Mouse (Mus musculus) ES-E14 (cell line): ENCODE results near the gene Atg9b.

ENCODE experiments used
- CHD2 ChIP-seq: IDR thresholded peaks from 2 replicates; pipeline ENCODE4 v1.6.1; 2014; ENCODE audit warnings: mild to moderate bottlenecking, low read depth, low read length, inconsistent platforms
- HCFC1 ChIP-seq: IDR thresholded peaks from 2 replicates; pipeline ENCODE4 v1.6.1; 2012; ENCODE audit warnings: low read length, inconsistent platforms, borderline replicate concordance; ENCODE audit not compliant: insufficient read depth
- MAFK ChIP-seq: IDR thresholded peaks from 2 replicates; pipeline ENCODE4 v1.6.1; 2014; ENCODE audit warnings: mild to moderate bottlenecking, low read depth, low read length, inconsistent platforms; ENCODE audit not compliant: insufficient read depth
- ZC3H11A ChIP-seq: IDR thresholded peaks from 2 replicates; pipeline ENCODE4 v1.6.1; 2012; ENCODE audit warnings: low read depth, mild to moderate bottlenecking, inconsistent platforms, low read length, borderline replicate concordance
- ZNF384 ChIP-seq: IDR thresholded peaks from 2 replicates; pipeline ENCODE4 v1.6.1; 2012; ENCODE audit warnings: low read depth, low read length, inconsistent platforms

DNA sequence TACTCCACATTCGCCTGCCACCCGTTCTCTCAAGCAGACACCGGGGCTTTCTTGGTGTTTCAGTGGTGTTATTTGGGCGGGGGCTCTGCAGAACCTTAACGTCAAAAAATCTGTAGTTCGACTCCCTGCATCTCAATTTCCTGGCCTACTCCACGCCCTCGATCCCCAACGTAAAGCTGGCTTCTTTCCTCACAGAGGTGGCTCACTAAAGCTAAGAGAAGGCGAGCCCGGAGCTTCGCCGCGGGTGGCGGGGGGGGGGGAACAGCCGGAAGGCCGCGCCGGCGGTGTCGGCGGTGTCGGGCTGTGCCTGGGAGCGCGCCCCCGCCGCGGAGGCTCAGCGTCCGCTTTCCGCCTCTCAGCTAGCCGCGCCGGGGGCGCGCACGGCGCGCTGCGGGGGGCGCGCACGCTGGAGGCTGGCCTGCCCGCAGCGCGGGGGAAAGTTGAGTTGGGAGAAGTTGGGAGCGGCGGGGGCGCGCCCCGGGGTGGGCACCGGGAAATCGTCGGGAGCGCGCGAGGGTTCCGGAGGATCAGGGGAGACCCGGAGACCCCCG is 33.0 kb upstream of the Atg9b start:
- TF ChIP-seq MAFK: no peak
- peak; percentile 58; the same call in 1 of the 2 replicates for TF ChIP-seq HCFC1
- TF ChIP-seq CHD2: no peak
- TF ChIP-seq ZNF384: no peak
- no peak for TF ChIP-seq ZC3H11A
